Mouse (Mus musculus) G1E (cell line): Measurements from ENCODE around the gene Zfp324.

Experiments used
- CTCF ChIP-seq: IDR thresholded peaks from 2 replicates; pipeline ENCODE4 v1.5.1; 2012; ENCODE audit warnings: low read depth, low read length, inconsistent platforms, mixed read lengths
- GATA2 ChIP-seq: IDR thresholded peaks from 2 replicates; pipeline ENCODE4 v1.6.1; 2012; ENCODE audit warnings: low read depth, low read length, inconsistent platforms, borderline replicate concordance
- POLR2AphosphoS5 ChIP-seq: IDR thresholded peaks from 2 replicates; pipeline ENCODE4 v1.6.1; 2012; ENCODE audit warnings: low read depth, low read length, inconsistent platforms; ENCODE audit not compliant: insufficient replicate concordance
- TAL1 ChIP-seq: conservative IDR thresholded peaks from 2 replicates; pipeline ENCODE4 v1.6.1; 2012; ENCODE audit warnings: low read depth, low read length, inconsistent platforms, mixed read lengths

DNA sequence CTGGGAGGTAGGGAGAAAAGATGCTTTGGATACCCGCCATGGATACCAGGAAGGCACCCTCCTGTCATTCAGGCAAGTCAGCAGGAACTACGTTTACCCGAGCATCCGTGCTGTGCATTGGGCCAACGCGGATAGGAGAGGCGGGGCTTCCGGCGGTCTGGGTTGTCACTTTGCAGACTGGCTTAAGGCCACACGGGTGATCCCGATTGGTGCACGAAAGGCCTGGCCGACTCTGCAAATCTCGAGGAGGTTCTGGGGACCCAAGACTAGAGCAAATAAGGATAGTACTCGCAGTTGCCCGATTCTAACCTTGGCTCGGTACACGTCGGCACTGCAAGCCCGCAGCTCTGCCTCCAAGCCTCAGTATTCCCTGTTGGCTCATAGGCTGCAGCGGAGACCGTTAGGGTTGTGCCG lies at the start of gene Zfp324:
- TF ChIP-seq CTCF (no peak), POLR2AphosphoS5 (no peak), GATA2 (no peak), TAL1 (no peak)
